Mouse (Mus musculus): ENCODE data around the gene Olfr820.
"Not testable (repeated sequence)": the region's sequence is repeated elsewhere in the genome, so short reads cannot be mapped to it uniquely, and the experiment has no call there.

Olfr820 gene
- long read RNA-seq, experiment 1: 0 reads
- long read RNA-seq, experiment 2: 0 reads

DNA sequence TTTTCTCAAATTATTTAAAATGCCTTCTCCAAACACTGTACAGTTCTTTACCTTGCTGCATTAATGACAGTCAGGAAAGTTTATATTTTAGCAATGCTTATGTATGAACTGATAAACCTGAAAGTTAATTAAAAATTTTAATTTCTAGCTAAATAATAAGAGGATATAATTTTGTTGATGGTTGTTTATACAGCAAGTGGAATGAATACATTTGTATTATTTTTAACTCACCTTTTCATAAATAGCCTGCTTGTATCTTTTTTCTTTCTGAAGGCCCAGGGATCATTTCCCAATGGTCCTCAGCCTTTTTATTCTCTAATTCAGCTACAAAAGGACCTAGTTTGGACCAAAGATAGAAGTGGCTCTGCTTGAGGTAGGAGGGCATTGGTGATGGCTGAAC lies at the start of gene Olfr820:
Gene Olfr820, plus strand, starts transcription at position 301 of the 400 bp plus-strand sequence.
- intact Hi-C loops (cut with DNase I): no loop called here

DNA sequence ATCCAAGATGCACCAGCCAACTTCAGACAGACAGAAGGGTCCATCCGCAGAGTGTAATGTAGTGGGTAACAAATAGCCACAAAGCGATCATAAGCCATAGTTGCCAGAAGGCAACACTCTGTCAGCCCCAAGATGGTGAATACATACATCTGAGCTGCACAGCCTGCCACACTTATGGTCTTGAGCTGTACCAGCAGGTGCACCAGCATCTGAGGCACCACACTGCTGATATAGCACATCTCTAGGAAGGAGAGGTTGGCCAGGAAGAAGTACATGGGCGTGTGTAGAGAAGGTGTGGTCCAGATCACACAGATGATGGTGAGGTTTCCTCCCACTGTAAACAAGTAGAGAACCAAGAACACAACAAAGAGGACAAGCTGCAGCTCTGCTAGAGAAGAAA lies 46.2 kb upstream of the Olfr820 start:
- intact Hi-C loops (cut with DNase I): not testable (repeated sequence)

DNA sequence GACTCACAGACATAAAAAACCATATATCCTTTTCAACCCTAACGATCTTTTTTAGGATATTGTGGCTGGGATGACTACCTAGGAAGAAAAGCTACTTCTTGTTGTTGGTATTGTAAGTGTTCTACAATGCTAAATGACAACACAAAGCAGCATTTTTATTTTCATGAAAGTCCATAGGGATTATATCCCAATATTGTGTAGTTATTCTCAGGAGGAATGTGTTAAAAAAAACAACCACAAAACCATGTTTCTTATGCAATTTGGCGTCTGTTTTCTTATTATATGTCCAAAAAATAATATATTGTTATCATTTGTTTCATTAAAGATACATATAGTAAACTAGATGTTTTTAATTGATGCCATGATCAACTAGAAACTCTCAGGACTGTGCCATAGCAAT lies 45.3 kb upstream of the Olfr820 start, which contains the start of gene Olfr819:
Gene Olfr819, minus strand, starts transcription at position 101 of the 400 bp plus-strand sequence.
- intact Hi-C loops (cut with DNase I): not testable (repeated sequence)

DNA sequence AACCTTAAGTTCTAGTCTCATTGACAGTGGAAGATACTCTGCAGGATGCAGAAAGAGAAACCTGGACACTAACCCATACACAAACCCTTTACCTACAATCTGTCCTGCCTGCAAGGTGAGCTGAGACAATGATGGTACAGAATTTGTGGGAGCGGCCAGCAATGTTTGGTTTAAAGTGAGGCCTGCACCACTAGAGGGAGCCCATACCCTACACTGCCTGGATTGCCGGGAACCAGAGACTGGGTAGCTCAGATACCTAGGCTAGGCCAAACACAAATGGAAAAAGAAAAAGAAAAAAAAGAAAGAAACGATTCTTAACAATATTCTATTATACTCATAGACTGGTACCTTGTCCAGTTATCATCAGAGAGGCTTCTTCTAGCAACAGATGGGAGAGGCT lies 39.4 kb upstream of the Olfr820 start:
- intact Hi-C loops (cut with DNase I): not testable (repeated sequence)

DNA sequence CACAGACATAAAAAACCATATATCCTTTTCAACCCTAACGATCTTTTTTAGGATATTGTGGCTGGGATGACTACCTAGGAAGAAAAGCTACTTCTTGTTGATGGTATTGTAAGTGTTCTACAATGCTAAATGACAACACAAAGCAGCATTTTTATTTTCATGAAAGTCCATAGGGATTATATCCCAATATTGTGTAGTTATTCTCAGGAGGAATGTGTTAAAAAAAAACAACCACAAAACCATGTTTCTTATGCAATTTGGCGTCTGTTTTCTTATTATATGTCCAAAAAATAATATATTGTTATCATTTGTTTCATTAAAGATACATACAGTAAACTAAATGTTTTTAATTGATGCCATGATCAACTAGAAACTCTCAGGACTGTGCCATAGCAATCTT lies 36.4 kb upstream of the Olfr820 start, which contains the start of gene Olfr247:
Gene Olfr247, minus strand, starts transcription at position 101 of the 400 bp plus-strand sequence.
- intact Hi-C loops (cut with DNase I): not testable (repeated sequence)

DNA sequence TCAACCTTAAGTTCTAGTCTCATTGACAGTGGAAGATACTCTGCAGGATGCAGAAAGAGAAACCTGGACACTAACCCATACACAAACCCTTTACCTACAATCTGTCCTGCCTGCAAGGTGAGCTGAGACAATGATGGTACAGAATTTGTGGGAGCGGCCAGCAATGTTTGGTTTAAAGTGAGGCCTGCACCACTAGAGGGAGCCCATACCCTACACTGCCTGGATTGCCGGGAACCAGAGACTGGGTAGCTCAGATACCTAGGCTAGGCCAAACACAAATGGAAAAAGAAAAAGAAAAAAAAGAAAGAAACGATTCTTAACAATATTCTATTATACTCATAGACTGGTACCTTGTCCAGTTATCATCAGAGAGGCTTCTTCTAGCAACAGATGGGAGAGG lies 30.6 kb upstream of the Olfr820 start:
- intact Hi-C loops (cut with DNase I): not testable (repeated sequence)

DNA sequence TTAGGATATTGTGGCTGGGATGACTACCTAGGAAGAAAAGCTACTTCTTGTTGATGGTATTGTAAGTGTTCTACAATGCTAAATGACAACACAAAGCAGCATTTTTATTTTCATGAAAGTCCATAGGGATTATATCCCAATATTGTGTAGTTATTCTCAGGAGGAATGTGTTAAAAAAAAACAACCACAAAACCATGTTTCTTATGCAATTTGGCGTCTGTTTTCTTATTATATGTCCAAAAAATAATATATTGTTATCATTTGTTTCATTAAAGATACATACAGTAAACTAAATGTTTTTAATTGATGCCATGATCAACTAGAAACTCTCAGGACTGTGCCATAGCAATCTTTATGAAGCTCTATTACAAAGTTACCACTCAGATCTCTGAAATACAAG lies 27.5 kb upstream of the Olfr820 start, which contains the start of gene Gm10310:
Gene Gm10310, minus strand, starts transcription at position 101 of the 400 bp plus-strand sequence.
- intact Hi-C loops (cut with DNase I): not testable (repeated sequence)

DNA sequence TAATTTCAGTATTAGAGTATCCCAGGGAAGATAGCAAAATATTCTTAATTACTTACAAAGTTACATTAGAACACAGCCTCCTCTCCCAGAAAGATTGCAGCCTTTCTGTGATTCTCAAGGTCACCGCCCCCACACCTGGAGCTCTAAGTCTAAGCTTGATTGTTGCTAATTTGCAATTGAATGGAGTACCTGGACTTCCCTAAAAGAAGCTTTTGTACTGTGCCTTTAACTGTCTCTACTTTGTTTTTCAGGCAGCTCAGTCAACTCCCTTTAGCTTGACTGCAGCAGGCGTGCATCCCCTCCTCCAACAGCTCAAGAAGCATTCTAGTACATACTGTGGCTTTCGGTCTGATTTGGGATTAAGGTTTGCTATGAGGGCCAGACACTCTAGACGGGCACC lies 8.3 kb upstream of the Olfr820 start:
- intact Hi-C loops (cut with DNase I): not testable (repeated sequence)

DNA sequence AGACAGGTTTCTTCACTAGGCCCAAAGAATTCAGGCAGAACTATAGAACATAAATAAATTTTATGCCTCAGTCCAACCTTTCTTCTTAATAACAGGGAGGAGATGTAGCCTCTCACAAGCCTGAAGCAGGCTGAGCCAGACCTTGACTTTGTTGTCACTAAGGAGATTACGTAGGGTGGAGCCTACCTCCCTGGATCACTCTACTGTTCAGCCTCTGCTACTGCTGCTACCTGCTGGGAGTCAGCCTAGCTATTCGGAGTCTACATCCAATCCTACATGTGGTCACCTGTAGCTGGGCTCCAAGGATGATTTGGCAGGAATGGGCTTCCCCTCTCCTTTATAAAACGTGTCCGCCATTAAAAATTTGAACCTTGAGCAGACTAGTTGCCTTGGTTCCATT lies 7.1 kb upstream of the Olfr820 start:
- intact Hi-C loops (cut with DNase I): not testable (repeated sequence)

DNA sequence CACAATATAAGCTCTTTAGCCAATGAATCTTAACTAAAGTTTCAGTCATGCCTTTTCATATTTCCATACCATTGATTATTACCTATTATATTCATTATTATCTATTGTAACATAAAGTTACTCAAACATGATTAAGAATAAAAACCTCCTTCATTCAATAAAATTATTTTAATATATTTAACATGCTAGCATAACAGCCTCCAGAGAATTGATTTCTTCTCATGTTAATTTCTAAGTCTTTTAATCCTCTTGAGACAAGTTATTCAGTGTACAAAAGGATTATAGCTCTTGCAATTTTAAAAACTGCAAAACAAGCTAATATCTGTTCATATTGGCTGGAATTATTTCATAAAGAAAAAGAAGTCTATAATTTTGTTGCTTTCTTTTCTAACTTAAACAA lies 17.6 kb downstream of the Olfr820 start, which contains the start of gene Olfr821:
Gene Olfr821, plus strand, starts transcription at position 301 of the 400 bp plus-strand sequence.
- intact Hi-C loops (cut with DNase I): no loop called here

DNA sequence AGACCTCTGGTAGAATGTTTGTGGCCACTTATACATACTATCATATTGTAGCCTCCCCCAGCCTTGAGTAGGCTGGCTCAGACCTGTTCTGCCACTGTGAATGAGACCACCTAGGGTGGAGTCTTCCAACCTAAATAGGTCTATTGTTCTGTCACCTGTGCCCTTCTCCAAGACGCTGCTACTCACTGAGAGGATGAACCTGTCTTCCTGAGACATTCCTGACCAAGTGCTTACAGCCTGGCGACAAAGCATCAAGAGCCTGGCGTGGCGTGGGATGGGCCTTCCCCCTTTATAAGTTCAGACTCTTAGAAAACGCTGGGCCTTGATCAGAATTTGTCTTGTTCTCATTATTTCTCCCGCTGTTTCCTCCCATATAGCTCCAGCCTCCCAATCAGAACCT lies 24.7 kb downstream of the Olfr820 start:
- intact Hi-C loops (cut with DNase I): no loop called here

Data from adrenal gland (tissue).